ENCODE assay signal across 9 mouse cellular contexts in genomic region chr11:104132580-104133441, GRCm38 (mm10). TPM values are rescaled to one million over a fixed set of nuclear protein-coding genes. Genes with fewer than 3 reads are reported as not detected.
DNase-seq lines count a peak whose midpoint lies in the region; ATAC-seq and TF ChIP-seq lines count a peak whose summit lies in the region.
"Had no signal": no experiment of that assay in that cellular context is flagged by ENCODE, and none has a peak within 500 bp of the region (broad histone marks: within the 10 kb centered on the region; RNA-seq: fewer than 3 reads in every experiment).

TSS of gene Crhr1 (plus strand) at chr11:104132855.

- TF ChIP-seq CTCF in hindbrain, postnatal 0 days (IDR thresholded peaks at IDR 0.05; ENCODE audit: low read depth), result no peak

- H3K4me2 ChIP-seq in kidney, embryonic 16.5 days (replicated peaks; ENCODE audit: low read depth, low read length), result peak within 1 kb of the TSS; percentile 97
- peak within 1 kb of the TSS; percentile 94 for H3K4me2 ChIP-seq in hindbrain, postnatal 0 days (ENCODE audit: low read depth, low read length)
- peak within 1 kb of the TSS; percentile 53 for H3K4me2 ChIP-seq in liver, embryonic 15.5 days
- H3K4me2 ChIP-seq in stomach, embryonic 14.5 days (replicated peaks; ENCODE audit: low read depth, low read length), result peak within 1 kb of the TSS; percentile 90

- under 1% methylated on average over 67 of the region's 80 CpGs for WGBS in kidney, embryonic 16.5 days
- under 1% methylated on average over 70 of the region's 80 CpGs for WGBS in hindbrain, postnatal 0 days
- WGBS in liver, embryonic 15.5 days (ENCODE audit: insufficient replicate concordance), result 2% methylated on average over 70 of the region's 80 CpGs
- under 1% methylated on average over 70 of the region's 80 CpGs for WGBS in stomach, embryonic 14.5 days

- no peaks in the 10 kb centered on the region for H3K36me3 ChIP-seq in kidney, embryonic 16.5 days (ENCODE audit: insufficient read depth, low read length)
- H3K36me3 ChIP-seq in hindbrain, postnatal 0 days (ENCODE audit: insufficient read depth, low read length), result no peaks in the 10 kb centered on the region
- H3K36me3 ChIP-seq in liver, embryonic 15.5 days (replicated peaks), result no peaks in the 10 kb centered on the region
- H3K36me3 ChIP-seq in stomach, embryonic 14.5 days (ENCODE audit: control insufficient read depth, insufficient read depth, low read length), result no peaks in the 10 kb centered on the region

- no peak for DNase-seq in kidney, adult 8-10 months
- peak; percentile 42 for DNase-seq in adrenal gland, postnatal 25 days
- peak; percentile 73 for DNase-seq in embryo, embryonic 9.5 days (ENCODE audit: extremely low spot score)
- DNase-seq in hindbrain, postnatal 0 days (ENCODE audit: low spot score), result peak; percentile 63
- no peak for DNase-seq in c-Kit-positive CD71-positive TER-119-positive erythroid progenitor cells, embryonic 14.5 days (ENCODE audit: low spot score)

- H3K4me3 ChIP-seq in kidney, embryonic 16.5 days (ENCODE audit: low read length), result peak within 1 kb of the TSS; percentile 57
- peak within 1 kb of the TSS; percentile 61 for H3K4me3 ChIP-seq in hindbrain, postnatal 0 days (ENCODE audit: low read length)
- peak within 1 kb of the TSS; percentile 32 for H3K4me3 ChIP-seq in liver, embryonic 15.5 days (replicated peaks)
- H3K4me3 ChIP-seq in stomach, embryonic 14.5 days (ENCODE audit: low read depth, low read length), result peak within 1 kb of the TSS; percentile 46

- H3K27ac ChIP-seq in kidney, embryonic 16.5 days (ENCODE audit: low read length), result no peak within 1 kb of the TSS
- peak within 1 kb of the TSS; percentile 69 for H3K27ac ChIP-seq in hindbrain, postnatal 0 days
- H3K27ac ChIP-seq in liver, embryonic 15.5 days (replicated peaks), result no peak within 1 kb of the TSS
- no peak within 1 kb of the TSS for H3K27ac ChIP-seq in stomach, embryonic 14.5 days (ENCODE audit: low read length)

- ATAC-seq in kidney, embryonic 16.5 days (ENCODE audit: low FRiP score, low TSS enrichment), result peak; percentile 65; the same call in 1 of the 2 replicates
- peak; percentile 46; the same call in 1 of the 2 replicates for ATAC-seq in hindbrain, postnatal 0 days
- ATAC-seq in liver, embryonic 15.5 days (ENCODE audit: insufficient read depth), result no peak
- peak; percentile 53; the same call in 1 of the 2 replicates for ATAC-seq in stomach, embryonic 14.5 days (ENCODE audit: insufficient number of reproducible peaks, insufficient read depth, low FRiP score, low read depth)

- peaks cover 71% of the 10 kb centered on the region for H3K27me3 ChIP-seq in kidney, embryonic 16.5 days (ENCODE audit: insufficient read depth, low read length)
- peaks cover 18% of the 10 kb centered on the region; the same call in 1 of the 2 replicates for H3K27me3 ChIP-seq in hindbrain, postnatal 0 days (ENCODE audit: insufficient read depth, low read length)
- peaks cover 69% of the 10 kb centered on the region for H3K27me3 ChIP-seq in liver, embryonic 15.5 days
- peaks cover 46% of the 10 kb centered on the region for H3K27me3 ChIP-seq in stomach, embryonic 14.5 days (ENCODE audit: control insufficient read depth, insufficient read depth, low read length)

- peaks cover 17% of the 10 kb centered on the region for H3K4me1 ChIP-seq in kidney, embryonic 16.5 days (ENCODE audit: insufficient read depth, low read length)
- H3K4me1 ChIP-seq in hindbrain, postnatal 0 days (ENCODE audit: insufficient read depth, low read length), result peaks cover 8% of the 10 kb centered on the region
- H3K4me1 ChIP-seq in liver, embryonic 15.5 days (replicated peaks), result 0 out of 2 replicates have a peak, but pooled peaks cover 13% of the 10 kb centered on the region
- no peaks in the 10 kb centered on the region; the same call in 1 of the 2 replicates for H3K4me1 ChIP-seq in stomach, embryonic 14.5 days (ENCODE audit: control insufficient read depth, insufficient read depth, low read length)

- H3K9ac ChIP-seq in kidney, embryonic 16.5 days (replicated peaks; ENCODE audit: low read length), result peak within 1 kb of the TSS; percentile 45
- peak within 1 kb of the TSS; percentile 64 for H3K9ac ChIP-seq in hindbrain, postnatal 0 days (replicated peaks; ENCODE audit: low read length)
- H3K9ac ChIP-seq in liver, embryonic 15.5 days, result no peak within 1 kb of the TSS
- H3K9ac ChIP-seq in stomach, embryonic 14.5 days (replicated peaks; ENCODE audit: low read depth, low read length), result 0 out of 2 replicates have a peak within 1 kb of the TSS, but pooled peaks have one; percentile 28

- no peaks in the 10 kb centered on the region for H3K9me3 ChIP-seq in kidney, embryonic 16.5 days (ENCODE audit: low read length)
- H3K9me3 ChIP-seq in hindbrain, postnatal 0 days (ENCODE audit: low read length), result no peaks in the 10 kb centered on the region
- H3K9me3 ChIP-seq in liver, embryonic 15.5 days (replicated peaks), result no peaks in the 10 kb centered on the region
- H3K9me3 ChIP-seq in stomach, embryonic 14.5 days (ENCODE audit: control insufficient read depth, low read depth, low read length), result no peaks in the 10 kb centered on the region

RNA-seq across cellular contexts. Expression of gene Crhr1, which starts in this region (rescaled TPM):
- polyA plus RNA-seq in kidney, embryonic 16.5 days (2015; fragmentation: Nextera tagmentation; extraction: Ambion mirVana), result 0.16 and 0.23 TPM in 2 replicates
- 0.24 TPM in 1 of 2 replicates, not detected in the other for total RNA-seq in adrenal gland, postnatal 25 days (2021)
- total RNA-seq in hindbrain, postnatal 0 days (2014; rRNA removed), result 27.0 and 28.0 TPM in 2 replicates
- polyA plus RNA-seq in hindbrain, postnatal 0 days (2015; fragmentation: Nextera tagmentation; extraction: Ambion mirVana), result 6.5 and 6.8 TPM in 2 replicates
- not detected in 2 replicates for polyA plus RNA-seq in liver, embryonic 15.5 days (2015; fragmentation: Nextera tagmentation; extraction: Ambion mirVana)
- 0.39 and 0.93 TPM in 2 replicates for polyA plus RNA-seq in stomach, embryonic 14.5 days (2014; fragmentation: Nextera tagmentation; extraction: Ambion mirVana)
- total RNA-seq: liver, adult 2 months had no signal

Comparison
In these comparisons a context has a peak if more than half of its experiments do, and no peak if none do; other contexts are left out.
1. RNA of gene Crhr1 (total RNA-seq): 27.0 to 28.0 TPM in hindbrain, postnatal 0 days; 0.24 TPM in adrenal gland, postnatal 25 days; every median in the first group is over 10 times any median in the second.
2. Peak in ATAC-seq, H3K4me3 ChIP-seq, H3K9ac ChIP-seq and H3K4me2 ChIP-seq in kidney, embryonic 16.5 days; RNA of the gene not detected or under 1 TPM.
3. Peak in DNase-seq in adrenal gland, postnatal 25 days; RNA of the gene not detected or under 1 TPM.
4. Peak in ATAC-seq, H3K4me3 ChIP-seq, H3K9ac ChIP-seq and H3K4me2 ChIP-seq in stomach, embryonic 14.5 days; RNA of the gene not detected or under 1 TPM.
5. DNase-seq: peak in embryo, embryonic 9.5 days (single experiment) and hindbrain, postnatal 0 days (single experiment); none in kidney, adult 8-10 months (0 of 2) and c-Kit-positive CD71-positive TER-119-positive erythroid progenitor cells, embryonic 14.5 days (single experiment).
6. Peak in every context shown above with its lines, with median percentiles within 50 percentile points of each other: H3K4me2 ChIP-seq and H3K4me3 ChIP-seq.